Mouse (Mus musculus) c-Kit-negative CD71-positive TER-119-positive erythroid progenitor cells, embryonic 14.5 days (primary cell): ENCODE measurements around the gene Hmgcs2.

ENCODE experiments used
- DNase-seq: peaks from one replicate; pipeline ENCODE4 v3.0.0-alpha.2; 2013; ENCODE audit warnings: low read depth, low spot score

The Hmgcs2 gene

GRCm38 (mm10) chr3:98280204-98280932 lies at the start of gene Hmgcs2:
Hmgcs2 (plus strand) TSS chr3:98280435.
- DNase-seq = no peak

GRCm38 (mm10) chr3:98233504-98233903 lies 46.7 kb upstream of the Hmgcs2 start:
- DNase-seq = no peak

- no peak for DNase-seq
Observed at GRCm38 (mm10) chr3:98236266-98236665, 44.0 kb upstream of the Hmgcs2 start.

- DNase-seq = no peak
Observed at GRCm38 (mm10) chr3:98237240-98237639, 43.0 kb upstream of the Hmgcs2 start.

- no peak for DNase-seq
Observed at GRCm38 (mm10) chr3:98238150-98238549, 42.1 kb upstream of the Hmgcs2 start.

- no peak for DNase-seq
Observed at GRCm38 (mm10) chr3:98242051-98242450, 38.2 kb upstream of the Hmgcs2 start.

GRCm38 (mm10) chr3:98242458-98243037 lies 37.7 kb upstream of the Hmgcs2 start:
- no peak for DNase-seq

GRCm38 (mm10) chr3:98245892-98246291 lies 34.3 kb upstream of the Hmgcs2 start:
- DNase-seq = no peak

- DNase-seq = no peak
Observed at GRCm38 (mm10) chr3:98246985-98247751, 33.1 kb upstream of the Hmgcs2 start.

- DNase-seq = no peak
Observed at GRCm38 (mm10) chr3:98249378-98249777, 30.9 kb upstream of the Hmgcs2 start.

GRCm38 (mm10) chr3:98249833-98250448 lies 30.3 kb upstream of the Hmgcs2 start:
- no peak for DNase-seq

GRCm38 (mm10) chr3:98254059-98254458 lies 26.2 kb upstream of the Hmgcs2 start:
- DNase-seq = no peak

- DNase-seq = no peak
Observed at GRCm38 (mm10) chr3:98254656-98255583, 25.3 kb upstream of the Hmgcs2 start.

- DNase-seq = no peak
Observed at GRCm38 (mm10) chr3:98258723-98259122, 21.5 kb upstream of the Hmgcs2 start.

GRCm38 (mm10) chr3:98259271-98259751 lies 20.9 kb upstream of the Hmgcs2 start:
- DNase-seq = no peak

GRCm38 (mm10) chr3:98260534-98260933 lies 19.7 kb upstream of the Hmgcs2 start:
- no peak for DNase-seq

- DNase-seq = no peak
Observed at GRCm38 (mm10) chr3:98261415-98261814, 18.8 kb upstream of the Hmgcs2 start.

GRCm38 (mm10) chr3:98262133-98262532 lies 18.1 kb upstream of the Hmgcs2 start:
- DNase-seq = no peak

- DNase-seq = no peak
Observed at GRCm38 (mm10) chr3:98267249-98267651, 13.0 kb upstream of the Hmgcs2 start.

GRCm38 (mm10) chr3:98273623-98274398 lies 6.4 kb upstream of the Hmgcs2 start:
- DNase-seq = no peak
